Mouse (Mus musculus) CH12.LX (cell line): Measurements from ENCODE around the gene Mthfd2l.

Experiments
- BHLHE40 ChIP-seq: IDR thresholded peaks from 2 replicates; pipeline ENCODE4 v1.6.1; 2011; ENCODE audit warnings: mild to moderate bottlenecking, low read depth, low read length, improper control_type of control experiment
- E2F4 ChIP-seq: IDR thresholded peaks from 2 replicates; pipeline ENCODE4 v1.6.1; 2011; ENCODE audit warnings: low read depth, low read length, improper control_type of control experiment; ENCODE audit not compliant: insufficient replicate concordance
- MYC ChIP-seq: IDR thresholded peaks from 2 replicates; pipeline ENCODE4 v1.6.1; 2011; ENCODE audit warnings: low read depth, mild to moderate bottlenecking, improper control_type of control experiment, low read length
- NRF1 ChIP-seq: IDR thresholded peaks from 2 replicates; pipeline ENCODE4 v1.6.1; 2014; ENCODE audit warnings: low read depth, mild to moderate bottlenecking, inconsistent platforms, low read length, improper control_type of control experiment, moderate library complexity
- POLR2A ChIP-seq: IDR thresholded peaks from 2 replicates; pipeline ENCODE4 v1.6.1; 2011; ENCODE audit warnings: low read depth, mild to moderate bottlenecking, improper control_type of control experiment, low read length
- POLR2AphosphoS2 ChIP-seq: IDR thresholded peaks from 2 replicates; pipeline ENCODE4 v1.6.1; 2011; ENCODE audit warnings: low read depth, low read length, improper control_type of control experiment

DNA sequence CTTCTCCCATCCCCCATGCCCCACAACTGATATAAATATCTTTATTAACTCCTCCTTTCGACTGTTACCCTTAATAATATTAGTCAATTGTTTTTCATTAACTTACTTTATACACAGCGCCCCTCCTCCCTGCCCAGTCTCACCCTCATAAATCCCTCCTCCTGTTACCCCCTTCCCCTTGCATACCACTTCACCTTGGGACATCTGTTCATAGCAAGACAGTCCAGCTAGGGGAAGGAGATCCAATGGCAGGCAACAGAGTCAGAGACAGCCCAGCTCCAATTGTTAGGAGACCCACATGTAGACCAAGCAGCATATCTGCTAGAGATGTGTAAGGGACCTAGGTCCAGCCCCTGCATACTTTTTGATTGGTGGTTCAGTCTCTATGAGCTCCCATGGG, 108.0 kb downstream of the Mthfd2l start:
- TF ChIP-seq MYC (no peak), POLR2A (no peak), NRF1 (no peak), POLR2AphosphoS2 (no peak), BHLHE40 (no peak), E2F4 (no peak)
